Mouse (Mus musculus) bone marrow macrophage, adult 2 months (primary cell): ENCODE results near the gene Tirap.

Experiments used
- CTCF ChIP-seq: IDR thresholded peaks from 2 replicates; pipeline ENCODE4 v1.5.1; 2012; ENCODE audit warnings: low read depth, mild to moderate bottlenecking, low read length, moderate library complexity
- POLR2A ChIP-seq: IDR thresholded peaks from 2 replicates; pipeline ENCODE4 v1.6.1; 2012; ENCODE audit warnings: mild to moderate bottlenecking, low read depth, low read length, borderline replicate concordance

GRCm38 (mm10) chr9:35139231-35139744 is 60.8 kb downstream of the Tirap start:
- TF ChIP-seq CTCF = no peak
- TF ChIP-seq POLR2A = no peak
